11 mouse cellular contexts compared by ENCODE assay signal in genomic region chr17:29552162-29552732, GRCm38 (mm10). TPM values are rescaled to one million over a fixed set of nuclear protein-coding genes. Genes with fewer than 3 reads are reported as not detected.
DNase-seq lines count a peak whose midpoint lies in the region; ATAC-seq and TF ChIP-seq lines count a peak whose summit lies in the region.
"Had no signal": no experiment of that assay in that cellular context is flagged by ENCODE, and none has a peak within 500 bp of the region (broad histone marks: within the 10 kb centered on the region; RNA-seq: fewer than 3 reads in every experiment).

Gene Tmem217, minus strand, starts transcription at chr17:29552385.

- DNase-seq in heart, embryonic 10.5 days (ENCODE audit: low spot score), result no peak
- DNase-seq in heart, adult 8-10 months (ENCODE audit: low spot score), result no peak
- no peak for DNase-seq in liver, embryonic 13.5 days
- no peak for DNase-seq in stomach, postnatal 0 days (ENCODE audit: low spot score)
- no peak for DNase-seq in cerebellum, adult 9-10 months
- no peak for DNase-seq in left cerebral cortex, adult 18-20 months (ENCODE audit: low spot score in 2 of 2)
- DNase-seq: kidney, postnatal 4 days; retina, postnatal 1 day had no signal

- H3K27ac ChIP-seq in heart, embryonic 10.5 days, result no peak within 1 kb of the TSS
- H3K27ac ChIP-seq in liver, embryonic 13.5 days, result no peak within 1 kb of the TSS
- H3K27ac ChIP-seq in stomach, postnatal 0 days (replicated peaks), result no peak within 1 kb of the TSS

- no peak for TF ChIP-seq EP300 in stomach, postnatal 0 days (optimal IDR thresholded peaks at IDR 0.05)

- peak within 1 kb of the TSS; percentile 99; the same call in 1 of the 2 replicates for H3K4me3 ChIP-seq in heart, embryonic 10.5 days
- peak within 1 kb of the TSS; percentile 93 for H3K4me3 ChIP-seq in megakaryocyte, embryonic 14.5 days (replicated peaks)
- 0 out of 2 replicates have a peak within 1 kb of the TSS, but pooled peaks have one; percentile 91 for H3K4me3 ChIP-seq in liver, embryonic 13.5 days (replicated peaks)
- H3K4me3 ChIP-seq in stomach, postnatal 0 days (ENCODE audit: low read depth, low read length), result no peak within 1 kb of the TSS

- no peaks in the 10 kb centered on the region for H3K9me3 ChIP-seq in heart, embryonic 10.5 days
- no peaks in the 10 kb centered on the region for H3K9me3 ChIP-seq in megakaryocyte, embryonic 14.5 days
- no peaks in the 10 kb centered on the region for H3K9me3 ChIP-seq in liver, embryonic 13.5 days (replicated peaks)
- no peaks in the 10 kb centered on the region for H3K9me3 ChIP-seq in stomach, postnatal 0 days (ENCODE audit: control insufficient read depth, low read length)

- H3K4me2 ChIP-seq in liver, embryonic 13.5 days, result peak within 1 kb of the TSS; percentile 97
- H3K4me2 ChIP-seq in stomach, postnatal 0 days (replicated peaks; ENCODE audit: low read depth), result no peak within 1 kb of the TSS; the same call in 1 of the 2 replicates

- H3K36me3 ChIP-seq in heart, embryonic 10.5 days, result no peaks in the 10 kb centered on the region
- peaks cover 9% of the 10 kb centered on the region for H3K36me3 ChIP-seq in megakaryocyte, embryonic 14.5 days (replicated peaks; ENCODE audit: low read length)
- no peaks in the 10 kb centered on the region for H3K36me3 ChIP-seq in liver, embryonic 13.5 days
- no peaks in the 10 kb centered on the region for H3K36me3 ChIP-seq in stomach, postnatal 0 days (ENCODE audit: control insufficient read depth, insufficient read depth, low read length)

- WGBS in heart, embryonic 10.5 days, result 84% methylated on average over 5 of the region's 5 CpGs
- 78% methylated on average over 5 of the region's 5 CpGs for WGBS in liver, embryonic 13.5 days (ENCODE audit: insufficient replicate concordance)
- 86% methylated on average over 5 of the region's 5 CpGs for WGBS in stomach, postnatal 0 days

- ATAC-seq in megakaryocyte, adult 5-6 weeks (ENCODE audit: poor library complexity, severe bottlenecking), result no peak
- ATAC-seq in liver, embryonic 13.5 days (ENCODE audit: low read depth), result no peak
- ATAC-seq in stomach, postnatal 0 days (ENCODE audit: low FRiP score, low TSS enrichment), result no peak

- H3K27me3 ChIP-seq in heart, embryonic 10.5 days (ENCODE audit: insufficient read depth, poor library complexity, severe bottlenecking), result no peaks in the 10 kb centered on the region
- no peaks in the 10 kb centered on the region for H3K27me3 ChIP-seq in megakaryocyte, embryonic 14.5 days (replicated peaks)
- H3K27me3 ChIP-seq in liver, embryonic 13.5 days, result no peaks in the 10 kb centered on the region
- H3K27me3 ChIP-seq in stomach, postnatal 0 days (ENCODE audit: control insufficient read depth, insufficient read depth, low read length), result no peaks in the 10 kb centered on the region

- no peak within 1 kb of the TSS for H3K9ac ChIP-seq in liver, embryonic 13.5 days
- no peak within 1 kb of the TSS for H3K9ac ChIP-seq in stomach, postnatal 0 days (ENCODE audit: low read length)

- H3K4me1 ChIP-seq in heart, embryonic 10.5 days, result peaks cover 47% of the 10 kb centered on the region
- H3K4me1 ChIP-seq in megakaryocyte, embryonic 14.5 days, result peaks cover 37% of the 10 kb centered on the region
- peaks cover 62% of the 10 kb centered on the region for H3K4me1 ChIP-seq in liver, embryonic 13.5 days (replicated peaks)
- no peaks in the 10 kb centered on the region for H3K4me1 ChIP-seq in stomach, postnatal 0 days (replicated peaks; ENCODE audit: control insufficient read depth, insufficient read depth)

- TF ChIP-seq CTCF in stomach, postnatal 0 days (IDR thresholded peaks at IDR 0.05; ENCODE audit: low read depth), result peak; percentile 43

RNA-seq across cellular contexts. Expression of gene Tmem217, which starts in this region (rescaled TPM):
- polyA plus RNA-seq in heart, embryonic 10.5 days (2016; fragmentation: Nextera tagmentation; extraction: Ambion mirVana), result 1.3 and 1.5 TPM in 2 replicates
- not detected for total RNA-seq in heart, adult 8-10 months (2022)
- polyA plus RNA-seq in megakaryocyte, embryonic 14.5 days (2012; ENCODE audit: insufficient read depth, low replicate concordance), result 0.20 TPM in 1 of 2 replicates, not detected in the other
- total RNA-seq in megakaryocyte, adult 5-6 weeks (2015), result not detected in 2 replicates
- total RNA-seq in megakaryocyte, adult 5-6 weeks (2017), result 0.18 and 0.65 TPM in 2 replicates
- polyA plus RNA-seq in liver, embryonic 13.5 days (2015; fragmentation: Nextera tagmentation; extraction: Ambion mirVana), result 0.23 TPM in 2 replicates
- 0.22 and 0.42 TPM in 2 replicates for polyA plus RNA-seq in stomach, postnatal 0 days (2015; fragmentation: Nextera tagmentation; extraction: Ambion mirVana)
- not detected for total RNA-seq in left cerebral cortex, adult 18-20 months (2021)
- polyA plus RNA-seq: C2C12 had no signal
